Comparison of ENCODE assay signal across 17 mouse cellular contexts in genomic region chr5:123640181-123640580, GRCm38 (mm10).
"Had no signal": no experiment of that assay in that cellular context is flagged by ENCODE, and none has a peak within 500 bp of the region (broad histone marks: within the 10 kb centered on the region; RNA-seq: fewer than 3 reads in every experiment).

No protein-coding gene starts in this region.

- H3K4me1 ChIP-seq: limb, embryonic 13.5 days; liver, embryonic 15.5 days; neural tube, embryonic 12.5 days had no signal

- H3K9me3 ChIP-seq: limb, embryonic 13.5 days; liver, embryonic 15.5 days; neural tube, embryonic 12.5 days had no signal

- ATAC-seq: lung, postnatal 0 days had no signal

- H3K4me2 ChIP-seq: limb, embryonic 13.5 days; liver, embryonic 11.5 days; liver, embryonic 15.5 days; neural tube, embryonic 12.5 days had no signal

- DNase-seq: kidney, adult 8-10 months; kidney, postnatal 25 days; layer of hippocampus, adult 9-11 months; layer of hippocampus, postnatal 36 days; lung, adult 2 months; lung, postnatal 36 days; midbrain, embryonic 14.5 days; right cerebral cortex, adult 18-20 months; right cerebral cortex, postnatal 25 days; thymus, postnatal 4 days had no signal

- H3K27ac ChIP-seq: limb, embryonic 13.5 days; liver, embryonic 15.5 days; neural tube, embryonic 12.5 days; stomach, postnatal 0 days had no signal

- H3K27me3 ChIP-seq: limb, embryonic 13.5 days; liver, embryonic 15.5 days; neural tube, embryonic 12.5 days had no signal

- H3K4me3 ChIP-seq: limb, embryonic 13.5 days; liver, embryonic 15.5 days; myocyte; neural tube, embryonic 12.5 days had no signal

- H3K9ac ChIP-seq: limb, embryonic 13.5 days; liver, embryonic 15.5 days; neural tube, embryonic 12.5 days had no signal
